Mouse (Mus musculus) G1E (cell line): ENCODE measurements at regions not wholly inside any gene's neighbourhood (a gene's known extent, or its start where the extent isn't known, plus 50 kb on each side); places are given as distances from the start of the nearest gene placed in this dataset.

Source experiments
- ATAC-seq: 2 replicates; pipeline ENCODE4 v1.8.0; 2016; ENCODE audit warnings: mild to moderate bottlenecking; ENCODE audit not compliant: insufficient number of reproducible peaks, poor library complexity, low FRiP score, severe bottlenecking; ENCODE audit errors: extremely low read depth
- DNase-seq: peaks from one replicate; pipeline ENCODE4 v3.0.0; 2012; ENCODE audit warnings: low spot score
- H3K27me3 ChIP-seq: 2 replicates; pipeline ENCODE4 v1.6.1; 2012; ENCODE audit warnings: mild to moderate bottlenecking, low read length, inconsistent platforms; ENCODE audit not compliant: insufficient read depth
- H3K36me3 ChIP-seq: replicated peaks from 2 replicates; pipeline ENCODE3; 2012; ENCODE audit warnings: mild to moderate bottlenecking, inconsistent platforms
- H3K4me1 ChIP-seq: 2 replicates; pipeline ENCODE4 v1.6.1; 2012; ENCODE audit warnings: low read depth, low read length, inconsistent platforms, mixed read lengths; ENCODE audit not compliant: insufficient read depth
- H3K4me3 ChIP-seq: 2 replicates; pipeline ENCODE4 v1.5.1; 2012; ENCODE audit warnings: low read depth, mild to moderate bottlenecking, inconsistent platforms, low read length, moderate library complexity, mixed read lengths
- H3K9me3 ChIP-seq: replicated peaks from 2 replicates; pipeline ENCODE4 v1.6.1; 2012; ENCODE audit warnings: inconsistent platforms
- CTCF ChIP-seq: IDR thresholded peaks from 2 replicates; pipeline ENCODE4 v1.5.1; 2012; ENCODE audit warnings: low read depth, low read length, inconsistent platforms, mixed read lengths
- GATA1 ChIP-seq: IDR thresholded peaks from 2 replicates; pipeline ENCODE4 v1.6.1; 2012; ENCODE audit warnings: borderline replicate concordance, low read length, inconsistent platforms, mixed read lengths
- GATA2 ChIP-seq: IDR thresholded peaks from 2 replicates; pipeline ENCODE4 v1.6.1; 2012; ENCODE audit warnings: low read depth, low read length, inconsistent platforms, borderline replicate concordance
- POLR2AphosphoS5 ChIP-seq: IDR thresholded peaks from 2 replicates; pipeline ENCODE4 v1.6.1; 2012; ENCODE audit warnings: low read depth, low read length, inconsistent platforms; ENCODE audit not compliant: insufficient replicate concordance
- TAL1 ChIP-seq: conservative IDR thresholded peaks from 2 replicates; pipeline ENCODE4 v1.6.1; 2012; ENCODE audit warnings: low read depth, low read length, inconsistent platforms, mixed read lengths

DNA sequence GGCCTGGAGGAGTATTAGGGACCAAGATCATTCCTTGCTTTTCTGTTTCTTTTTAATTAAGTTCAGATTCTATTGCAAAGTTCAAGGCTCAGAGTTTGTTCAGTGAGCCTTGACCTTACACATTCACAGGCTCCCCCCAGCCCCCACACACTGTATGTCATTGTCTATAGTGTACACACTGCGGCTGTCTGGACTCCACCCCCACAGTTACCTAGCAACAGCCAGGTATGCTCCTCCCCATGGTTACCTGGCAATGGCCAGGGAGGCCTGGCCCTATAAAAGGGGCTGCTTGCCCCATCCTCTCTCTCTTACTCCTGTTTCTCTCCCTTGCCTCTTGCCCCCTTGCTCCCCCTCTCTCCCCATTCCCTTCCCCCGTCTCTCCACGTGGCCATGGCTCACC lies 472.0 kb downstream of the Glrx3 start:
- no peaks in the 10 kb centered on the region for H3K4me1 ChIP-seq
- no peak for ATAC-seq
- H3K36me3 ChIP-seq, result no peaks in the 10 kb centered on the region
- H3K9me3 ChIP-seq, result peaks cover 76% of the 10 kb centered on the region
- no peak overlapping the region for H3K4me3 ChIP-seq
- no peaks in the 10 kb centered on the region for H3K27me3 ChIP-seq
- no peak for DNase-seq
- TF ChIP-seq POLR2AphosphoS5 (no peak), GATA1 (no peak), TAL1 (no peak), GATA2 (no peak), CTCF (no peak)

DNA sequence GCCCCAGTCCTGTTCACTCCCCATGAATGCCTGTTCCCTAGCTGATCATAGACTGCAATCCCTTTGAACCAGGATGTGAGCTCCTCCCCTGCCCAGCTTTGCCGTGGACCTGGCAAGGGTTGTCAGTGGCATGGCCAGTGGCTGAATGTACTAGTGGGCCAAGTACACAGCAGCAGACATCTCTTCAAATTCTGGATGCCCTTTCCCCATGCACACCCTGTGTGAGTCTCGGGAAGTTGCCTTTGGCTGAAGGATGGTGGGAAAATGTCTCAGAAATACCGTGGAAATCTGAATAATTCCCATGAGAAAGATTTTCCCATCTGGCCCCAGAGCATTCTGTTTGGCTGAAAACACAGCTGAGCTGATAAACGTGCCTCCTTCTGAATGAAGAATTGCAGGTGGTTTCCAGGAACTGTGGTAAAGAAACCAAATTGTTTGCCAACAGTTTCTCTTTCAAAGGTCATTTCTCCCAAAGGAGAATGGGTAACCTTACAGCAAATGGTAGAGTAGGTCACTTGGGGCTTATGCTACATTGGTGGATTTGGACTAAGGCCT lies 476.2 kb downstream of the Glrx3 start:
- TF ChIP-seq CTCF (no peak), GATA1 (no peak), TAL1 (no peak), POLR2AphosphoS5 (no peak), GATA2 (no peak)
- no peak for DNase-seq
- no peak overlapping the region for H3K4me3 ChIP-seq

DNA sequence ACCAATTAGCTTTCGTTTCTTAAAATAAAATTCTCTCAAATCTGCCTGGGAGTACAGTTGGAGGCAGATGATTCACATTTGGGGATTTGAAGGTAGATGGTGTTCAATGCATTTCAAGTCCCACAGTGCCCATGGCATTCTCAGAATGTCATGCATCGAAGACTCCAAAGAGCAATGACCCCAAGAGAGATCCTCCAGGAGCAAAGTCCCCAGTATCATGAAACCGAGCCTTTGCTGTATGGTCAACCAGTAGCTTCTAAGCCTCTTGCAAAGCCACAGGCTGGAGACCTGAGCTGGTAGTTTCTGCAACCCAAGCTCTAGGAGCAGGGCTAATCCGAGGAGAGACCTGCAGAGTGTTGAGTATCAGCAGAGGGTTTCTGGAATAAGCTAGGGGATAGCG lies 477.1 kb downstream of the Glrx3 start:
- no peak for TF ChIP-seq GATA2
- TF ChIP-seq GATA1, result no peak
- TF ChIP-seq CTCF, result no peak
- no peak for TF ChIP-seq POLR2AphosphoS5
- TF ChIP-seq TAL1, result no peak
- ATAC-seq (no peak), DNase-seq (no peak)
- Histone ChIP-seq H3K4me1 (no peaks in the 10 kb centered on the region), H3K27me3 (no peaks in the 10 kb centered on the region), H3K9me3 (peaks cover 82% of the 10 kb centered on the region), H3K4me3 (no peak overlapping the region), H3K36me3 (no peaks in the 10 kb centered on the region)

More for the DNA sequence above, 476.2 kb downstream of the Glrx3 start:
- no peaks in the 10 kb centered on the region for H3K36me3 ChIP-seq
- no peaks in the 10 kb centered on the region for H3K27me3 ChIP-seq
- ATAC-seq, result no peak
- no peaks in the 10 kb centered on the region for H3K4me1 ChIP-seq
- H3K9me3 ChIP-seq, result peaks cover 78% of the 10 kb centered on the region

DNA sequence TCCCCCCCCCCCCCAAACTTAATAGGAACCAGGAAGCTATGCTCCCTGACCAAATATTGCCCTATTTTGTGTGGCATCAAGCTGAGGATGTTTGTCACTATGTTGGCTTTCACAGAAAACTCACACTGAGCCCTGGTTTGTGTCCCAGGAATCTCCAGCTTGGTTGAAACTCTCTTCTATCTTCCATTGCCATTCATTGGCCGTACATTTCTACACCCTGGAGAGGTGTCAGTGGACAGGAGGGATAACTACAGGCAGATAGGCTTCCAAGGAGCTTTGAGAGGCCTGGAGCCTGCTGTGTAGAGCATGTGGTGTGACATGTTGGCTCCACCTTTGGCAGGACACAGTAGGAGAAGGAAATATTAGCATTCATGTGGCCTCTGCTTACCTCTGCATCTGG lies 478.9 kb downstream of the Glrx3 start:
- no peak for TF ChIP-seq TAL1
- no peak for TF ChIP-seq CTCF
- TF ChIP-seq GATA2, result no peak
- no peak for TF ChIP-seq POLR2AphosphoS5
- no peak for TF ChIP-seq GATA1
- no peak for DNase-seq
- H3K4me3 ChIP-seq, result no peak overlapping the region
- no peaks in the 10 kb centered on the region for H3K36me3 ChIP-seq
- ATAC-seq, result no peak
- no peaks in the 10 kb centered on the region for H3K27me3 ChIP-seq
- peaks cover 78% of the 10 kb centered on the region for H3K9me3 ChIP-seq
- H3K4me1 ChIP-seq, result no peaks in the 10 kb centered on the region

GRCm38 (mm10) chr7:137924464-137925167 lies 472.9 kb downstream of the Tcerg1l start:
- H3K27me3 ChIP-seq, result no peaks in the 10 kb centered on the region
- DNase-seq, result no peak
- H3K4me1 ChIP-seq, result no peaks in the 10 kb centered on the region
- peaks cover 74% of the 10 kb centered on the region for H3K9me3 ChIP-seq
- TF ChIP-seq CTCF (no peak), POLR2AphosphoS5 (no peak), GATA2 (no peak), GATA1 (no peak), TAL1 (no peak)
- no peaks in the 10 kb centered on the region for H3K36me3 ChIP-seq
- no peak for ATAC-seq
- no peak overlapping the region for H3K4me3 ChIP-seq

DNA sequence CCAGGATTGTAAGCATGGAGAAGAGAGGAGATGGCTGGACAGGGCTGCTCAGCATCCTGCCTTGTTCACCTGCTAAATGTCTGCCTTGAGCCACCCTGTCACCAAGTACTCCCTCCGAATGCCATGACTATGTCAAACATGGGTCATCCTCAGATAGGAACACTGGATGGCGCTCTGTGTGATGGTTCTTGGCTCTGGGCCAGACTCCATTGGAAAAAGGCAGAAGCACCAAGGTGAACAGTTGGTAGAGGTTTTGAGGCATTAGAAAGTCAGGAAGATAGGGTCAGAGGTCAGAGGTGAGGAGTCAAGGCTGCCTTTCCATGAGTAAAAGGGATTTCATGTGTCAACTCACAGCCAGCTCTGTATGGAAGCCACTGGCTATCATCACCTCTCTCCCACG lies 471.9 kb downstream of the Tcerg1l start:
- no peak for DNase-seq
- Histone ChIP-seq H3K36me3 (no peaks in the 10 kb centered on the region), H3K27me3 (no peaks in the 10 kb centered on the region), H3K4me3 (no peak overlapping the region), H3K9me3 (peaks cover 73% of the 10 kb centered on the region), H3K4me1 (no peaks in the 10 kb centered on the region)
- no peak for ATAC-seq
- TF ChIP-seq POLR2AphosphoS5 (no peak), GATA2 (no peak), TAL1 (no peak), GATA1 (no peak), CTCF (no peak)
